8 mouse cellular contexts compared by ENCODE assay signal in the genomic region with DNA sequence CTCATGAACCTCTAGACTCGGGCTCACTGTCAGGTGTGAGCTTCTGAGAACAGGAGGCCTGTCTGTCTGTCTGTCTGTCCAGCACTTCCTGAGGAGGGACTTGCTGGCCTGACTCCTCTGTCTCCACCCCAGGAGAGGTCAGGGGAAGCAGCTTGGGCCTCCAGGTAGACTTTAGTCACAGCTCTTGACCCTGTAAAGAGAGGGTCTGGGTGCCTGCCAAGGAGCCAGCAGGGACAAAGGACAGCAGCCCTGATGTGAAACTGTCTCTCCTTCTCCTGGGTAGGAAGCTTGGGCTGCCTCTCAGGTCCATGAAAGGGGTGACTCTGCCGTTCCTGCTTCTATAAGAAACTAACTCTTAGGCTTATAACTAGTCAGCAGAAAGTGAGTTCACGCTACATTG.
A peak's percentile ranks its signal among the peaks of the same experiment; 100 is the strongest.
DNase-seq lines count a peak whose midpoint lies in the region; ATAC-seq and TF ChIP-seq lines count a peak whose summit lies in the region.

No protein-coding gene starts in this region.

- no peaks in the 10 kb centered on the region for H3K9me3 ChIP-seq in midbrain, embryonic 11.5 days (ENCODE audit: control insufficient read depth, low read length)
- H3K9me3 ChIP-seq in midbrain, postnatal 0 days (ENCODE audit: low read length), result no peaks in the 10 kb centered on the region
- H3K9me3 ChIP-seq in forebrain, embryonic 12.5 days, result no peaks in the 10 kb centered on the region
- no peaks in the 10 kb centered on the region for H3K9me3 ChIP-seq in kidney, embryonic 16.5 days (ENCODE audit: low read length)

- H3K4me1 ChIP-seq in midbrain, embryonic 11.5 days (ENCODE audit: control insufficient read depth, insufficient read depth, low read length), result peaks cover 25% of the 10 kb centered on the region
- peaks cover 14% of the 10 kb centered on the region for H3K4me1 ChIP-seq in midbrain, postnatal 0 days (ENCODE audit: insufficient read depth, low read length)
- peaks cover 50% of the 10 kb centered on the region for H3K4me1 ChIP-seq in forebrain, embryonic 12.5 days
- peaks cover 54% of the 10 kb centered on the region for H3K4me1 ChIP-seq in kidney, embryonic 16.5 days (ENCODE audit: insufficient read depth, low read length)
- peaks cover 36% of the 10 kb centered on the region for H3K4me1 ChIP-seq in olfactory bulb, adult 2 months (ENCODE audit: control insufficient read depth, insufficient read depth, low read length)

- H3K27me3 ChIP-seq in midbrain, embryonic 11.5 days (ENCODE audit: control insufficient read depth, insufficient read depth, low read length), result no peaks in the 10 kb centered on the region
- no peaks in the 10 kb centered on the region for H3K27me3 ChIP-seq in midbrain, postnatal 0 days (ENCODE audit: insufficient read depth, low read length)
- H3K27me3 ChIP-seq in forebrain, embryonic 12.5 days, result no peaks in the 10 kb centered on the region
- no peaks in the 10 kb centered on the region for H3K27me3 ChIP-seq in kidney, embryonic 16.5 days (ENCODE audit: insufficient read depth, low read length)

- 75% methylated on average over 3 of the region's 3 CpGs for WGBS in midbrain, embryonic 11.5 days
- WGBS in midbrain, postnatal 0 days, result 73% methylated on average over 3 of the region's 3 CpGs
- WGBS in forebrain, embryonic 12.5 days, result 71% methylated on average over 3 of the region's 3 CpGs
- WGBS in kidney, embryonic 16.5 days, result 51% methylated on average over 3 of the region's 3 CpGs
- WGBS in olfactory bulb, adult 2 months, result 56% methylated on average over 3 of the region's 3 CpGs

- TF ChIP-seq CTCF in midbrain, postnatal 0 days (IDR thresholded peaks at IDR 0.05), result no peak
- TF ChIP-seq CTCF in olfactory bulb, adult 2 months (IDR thresholded peaks at IDR 0.05; ENCODE audit: insufficient read depth, low read depth, low read length), result no peak

- no peak overlapping the region for H3K4me2 ChIP-seq in midbrain, embryonic 11.5 days
- H3K4me2 ChIP-seq in midbrain, postnatal 0 days (ENCODE audit: low read depth, low read length, poor library complexity, severe bottlenecking), result no peak overlapping the region
- H3K4me2 ChIP-seq in forebrain, embryonic 12.5 days, result no peak overlapping the region
- H3K4me2 ChIP-seq in kidney, embryonic 16.5 days (replicated peaks; ENCODE audit: low read depth, low read length), result no peak overlapping the region

- no peak overlapping the region for H3K9ac ChIP-seq in midbrain, embryonic 11.5 days (ENCODE audit: low read length)
- H3K9ac ChIP-seq in midbrain, postnatal 0 days (replicated peaks; ENCODE audit: low read length, poor library complexity, severe bottlenecking), result no peak overlapping the region
- H3K9ac ChIP-seq in forebrain, embryonic 12.5 days, result no peak overlapping the region
- no peak overlapping the region for H3K9ac ChIP-seq in kidney, embryonic 16.5 days (replicated peaks; ENCODE audit: low read length)

- peak overlapping the region; percentile 20; the same call in 1 of the 2 replicates for H3K27ac ChIP-seq in midbrain, embryonic 11.5 days (ENCODE audit: low read depth, low read length)
- no peak overlapping the region for H3K27ac ChIP-seq in midbrain, postnatal 0 days (ENCODE audit: low read depth, low read length)
- H3K27ac ChIP-seq in forebrain, embryonic 12.5 days, result peak overlapping the region; percentile 85
- peak overlapping the region; percentile 86 for H3K27ac ChIP-seq in kidney, embryonic 16.5 days (ENCODE audit: low read length)
- peak overlapping the region; percentile 14 for H3K27ac ChIP-seq in olfactory bulb, adult 2 months (ENCODE audit: insufficient read depth, low read depth, low read length)

- ATAC-seq in midbrain, embryonic 11.5 days (ENCODE audit: low FRiP score), result no peak
- no peak for ATAC-seq in midbrain, postnatal 0 days (ENCODE audit: low FRiP score)
- no peak for ATAC-seq in forebrain, embryonic 12.5 days (ENCODE audit: low FRiP score)
- ATAC-seq in kidney, embryonic 16.5 days (ENCODE audit: low FRiP score, low TSS enrichment), result no peak
- no peak for ATAC-seq in erythroid progenitor cell, adult 5-6 weeks (replicated peaks; ENCODE audit: low FRiP score, poor library complexity, severe bottlenecking)

- no peak for TF ChIP-seq POLR2A in olfactory bulb, adult 2 months (IDR thresholded peaks at IDR 0.05; ENCODE audit: insufficient read depth, low read depth, low read length)

- DNase-seq in midbrain, embryonic 11.5 days (ENCODE audit: low spot score, missing footprints), result no peak
- DNase-seq in midbrain, postnatal 0 days (ENCODE audit: low spot score), result no peak
- no peak for DNase-seq in cerebellum, adult 8-10 months
- DNase-seq in spleen, postnatal 10 days (ENCODE audit: low spot score in 2 of 2), result no peak

- H3K36me3 ChIP-seq in midbrain, embryonic 11.5 days (ENCODE audit: control insufficient read depth, insufficient read depth, low read length), result no peaks in the 10 kb centered on the region
- no peaks in the 10 kb centered on the region for H3K36me3 ChIP-seq in midbrain, postnatal 0 days (ENCODE audit: insufficient read depth, low read length)
- H3K36me3 ChIP-seq in forebrain, embryonic 12.5 days (replicated peaks), result no peaks in the 10 kb centered on the region
- H3K36me3 ChIP-seq in kidney, embryonic 16.5 days (ENCODE audit: insufficient read depth, low read length), result no peaks in the 10 kb centered on the region

- no peak overlapping the region for H3K4me3 ChIP-seq in midbrain, embryonic 11.5 days (ENCODE audit: low read depth, low read length)
- no peak overlapping the region for H3K4me3 ChIP-seq in midbrain, postnatal 0 days (ENCODE audit: low read depth, low read length)
- no peak overlapping the region for H3K4me3 ChIP-seq in forebrain, embryonic 12.5 days (replicated peaks)
- no peak overlapping the region for H3K4me3 ChIP-seq in kidney, embryonic 16.5 days (ENCODE audit: low read length)
- no peak overlapping the region for H3K4me3 ChIP-seq in olfactory bulb, adult 2 months (ENCODE audit: insufficient read depth, low read depth, low read length)
